Mouse (Mus musculus): ENCODE measurements around the gene Tfap4. TPM values are rescaled to one million over a fixed set of nuclear protein-coding genes. Genes with fewer than 3 reads are reported as not detected.
A peak's percentile ranks its signal among the peaks of the same experiment; 100 is the strongest.

Gene Tfap4
- polyA plus RNA-seq, 1 experiment from 2014 or later, result 31.5 TPM

DNA sequence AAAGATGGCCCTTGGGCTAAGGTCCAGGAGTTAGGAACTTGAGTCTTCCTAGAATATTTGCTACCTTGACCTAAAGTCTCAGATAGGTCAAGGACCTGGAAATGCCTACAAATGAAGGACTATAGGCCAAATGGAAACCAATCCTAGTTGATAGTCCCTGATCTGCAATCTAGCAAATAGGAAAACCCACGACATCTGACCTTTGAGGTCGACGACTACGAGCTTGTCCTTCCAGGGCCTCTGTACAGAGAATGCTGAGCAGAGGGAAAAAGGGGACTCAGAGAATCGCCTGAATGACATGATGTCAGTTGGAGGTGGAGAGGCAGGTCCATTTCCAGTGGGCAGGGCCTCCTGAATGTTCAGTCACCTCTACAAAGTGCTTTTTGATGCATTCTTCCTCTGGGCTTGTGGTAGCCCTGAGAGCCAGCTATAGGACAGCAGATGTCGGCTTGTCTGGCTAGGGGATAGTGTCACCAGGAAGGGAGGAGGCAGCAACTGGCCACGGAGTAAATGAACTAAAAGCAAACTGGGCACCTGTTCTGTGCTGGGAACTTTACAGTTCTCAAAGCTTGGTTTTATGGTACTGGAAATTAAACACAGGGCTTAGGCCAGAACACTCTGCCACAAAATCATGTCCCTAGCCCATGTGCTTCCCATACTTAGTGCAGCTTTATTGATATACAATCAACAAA, 36.2 kb downstream of the Tfap4 start:
- H3K36me3 ChIP-seq, result no peaks in the 10 kb centered on the region
- no peak overlapping the region for H3K27ac ChIP-seq
- H3K4me3 ChIP-seq, result no peak overlapping the region
- no peak overlapping the region for H3K9ac ChIP-seq
- H3K4me2 ChIP-seq (replicated peaks), result no peak overlapping the region
- no peak for ATAC-seq (ENCODE audit: insufficient number of reproducible peaks, insufficient read depth, low FRiP score, low TSS enrichment)
- H3K27me3 ChIP-seq, result no peaks in the 10 kb centered on the region
- 51% methylated on average over 7 of the region's 7 CpGs for WGBS
- no peaks in the 10 kb centered on the region for H3K9me3 ChIP-seq
- peaks cover 14% of the 10 kb centered on the region; the same call in 1 of the 2 replicates for H3K4me1 ChIP-seq

DNA sequence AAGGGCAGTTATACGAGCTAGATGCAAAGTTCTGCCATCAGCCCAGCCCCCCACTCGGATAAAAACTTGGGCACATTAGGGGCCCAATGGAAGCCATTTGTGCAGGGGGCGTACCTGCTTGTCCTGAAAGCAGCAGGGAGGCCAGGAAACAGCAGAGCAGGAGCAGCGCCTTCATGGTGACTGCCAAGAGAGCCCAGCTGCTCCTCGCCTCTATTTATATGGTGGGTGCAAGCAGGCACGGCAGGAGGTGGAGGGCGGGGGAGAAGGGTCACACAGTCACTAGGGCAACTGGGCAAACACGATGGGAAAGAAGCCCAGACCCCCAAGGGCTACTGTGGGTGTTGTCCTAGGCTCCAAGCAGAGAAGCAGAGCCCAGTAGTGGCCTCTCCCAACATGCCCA, 36.8 kb downstream of the Tfap4 start:
- Histone ChIP-seq H3K4me1 (peaks cover 14% of the 10 kb centered on the region; the same call in 1 of the 2 replicates), H3K9me3 (no peaks in the 10 kb centered on the region), H3K9ac (no peak overlapping the region), H3K36me3 (no peaks in the 10 kb centered on the region), H3K27ac (no peak overlapping the region), H3K27me3 (no peaks in the 10 kb centered on the region), H3K4me3 (no peak overlapping the region), H3K4me2 (replicated peaks) (no peak overlapping the region)
- no peak for ATAC-seq (ENCODE audit: insufficient number of reproducible peaks, insufficient read depth, low FRiP score, low TSS enrichment)
- 69% methylated on average over 8 of the region's 8 CpGs for WGBS

DNA sequence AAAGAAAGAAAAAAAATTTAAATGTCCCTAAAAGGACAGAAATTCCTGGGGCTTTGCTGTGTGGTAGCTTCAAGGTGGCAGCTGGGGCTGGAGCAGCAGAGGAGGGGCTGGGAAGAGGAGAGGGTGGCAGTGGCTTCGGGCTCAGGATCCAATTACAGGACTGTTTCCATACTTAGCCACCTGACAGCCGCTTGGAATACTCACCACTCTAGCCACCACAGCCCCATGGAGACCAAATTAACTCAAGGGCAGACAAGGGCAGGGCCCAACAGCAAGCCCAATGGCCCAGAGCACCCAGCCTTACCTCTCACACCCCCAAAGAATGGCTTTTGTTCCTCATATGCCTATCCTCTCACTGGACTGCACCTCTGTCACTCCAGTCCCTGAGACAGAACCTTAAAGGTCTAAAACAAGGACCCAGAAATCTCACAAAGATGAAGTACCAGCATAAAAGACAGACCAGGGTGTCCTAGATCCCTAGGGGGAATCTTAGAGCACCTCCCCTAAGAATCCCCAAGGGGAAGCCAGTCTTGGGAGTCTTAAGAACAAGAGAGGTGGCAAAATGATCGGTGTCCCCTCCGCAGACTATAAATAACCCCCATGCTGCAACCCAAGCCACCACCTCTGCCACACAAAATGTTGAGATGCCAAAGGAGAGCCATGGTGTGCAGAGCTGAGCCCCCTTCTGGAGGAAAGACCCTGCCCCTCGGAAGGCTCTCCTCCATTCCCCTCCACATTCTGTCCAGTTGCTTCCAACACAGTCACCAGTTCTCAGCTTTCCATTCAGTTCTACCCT, 37.7 kb downstream of the Tfap4 start:
- Histone ChIP-seq H3K27ac (no peak overlapping the region), H3K9me3 (no peaks in the 10 kb centered on the region), H3K27me3 (no peaks in the 10 kb centered on the region), H3K36me3 (no peaks in the 10 kb centered on the region), H3K9ac (no peak overlapping the region), H3K4me1 (peaks cover 14% of the 10 kb centered on the region; the same call in 1 of the 2 replicates), H3K4me2 (replicated peaks) (no peak overlapping the region), H3K4me3 (no peak overlapping the region)
- ATAC-seq (ENCODE audit: insufficient number of reproducible peaks, insufficient read depth, low FRiP score, low TSS enrichment), result peak; percentile 67; the same call in 1 of the 2 replicates
- 53% methylated on average over 5 of the region's 5 CpGs for WGBS

DNA sequence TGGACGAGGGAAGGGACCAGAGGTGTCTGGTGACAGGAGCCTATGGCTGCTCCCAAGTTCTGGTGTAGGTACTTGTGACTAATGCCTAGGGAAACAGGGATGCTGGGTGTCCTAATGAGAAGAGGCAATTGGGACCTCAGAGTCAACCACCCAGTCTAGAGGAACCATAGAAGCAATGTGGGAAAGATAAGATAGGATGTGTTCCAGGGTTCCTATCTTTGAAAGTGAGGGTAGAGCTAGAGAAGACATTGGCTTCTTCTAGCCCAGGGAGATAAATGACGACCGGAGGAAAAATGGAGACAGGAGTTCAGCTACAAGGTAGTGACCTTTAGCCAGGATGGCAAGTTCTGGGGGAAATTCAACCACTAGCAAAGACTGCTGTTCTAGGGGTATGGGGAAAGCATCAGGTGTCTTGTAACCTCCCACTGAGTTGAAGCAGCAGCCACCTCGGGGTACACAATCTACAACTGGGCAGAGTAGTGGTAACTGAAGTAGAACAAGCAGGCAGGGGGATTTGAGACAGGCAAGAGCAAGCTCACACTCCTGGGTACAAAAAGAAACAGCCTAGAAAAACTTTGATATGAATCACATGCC, 38.5 kb downstream of the Tfap4 start:
- H3K4me1 ChIP-seq, result peaks cover 14% of the 10 kb centered on the region; the same call in 1 of the 2 replicates
- no peaks in the 10 kb centered on the region for H3K36me3 ChIP-seq

DNA sequence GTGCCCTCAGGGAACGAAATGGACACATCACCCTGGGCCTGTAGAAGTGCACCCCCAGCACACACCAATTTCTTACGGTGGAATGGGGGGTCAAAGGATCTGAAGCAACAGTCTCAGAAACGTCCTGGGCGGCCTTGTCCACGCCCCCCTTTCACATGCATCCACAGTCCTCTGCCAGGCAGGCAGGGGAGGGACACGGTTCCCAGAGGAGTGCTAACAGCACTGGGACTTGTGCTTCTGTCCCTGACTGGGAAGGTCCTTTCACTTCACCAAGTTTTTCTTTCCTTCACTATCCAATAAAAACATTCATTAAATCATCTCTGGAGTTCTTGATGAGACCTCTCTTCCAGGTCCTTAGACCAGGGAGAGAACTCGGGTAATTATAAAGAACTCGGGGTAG, 39.0 kb downstream of the Tfap4 start:
- Histone ChIP-seq H3K4me1 (peaks cover 14% of the 10 kb centered on the region; the same call in 1 of the 2 replicates), H3K4me2 (replicated peaks) (no peak overlapping the region), H3K36me3 (no peaks in the 10 kb centered on the region), H3K9ac (no peak overlapping the region), H3K27ac (no peak overlapping the region), H3K27me3 (no peaks in the 10 kb centered on the region), H3K4me3 (no peak overlapping the region), H3K9me3 (no peaks in the 10 kb centered on the region)
- WGBS, result 73% methylated on average over 8 of the region's 8 CpGs
- no peak for ATAC-seq (ENCODE audit: insufficient number of reproducible peaks, insufficient read depth, low FRiP score, low TSS enrichment)

More for the DNA sequence above, 38.5 kb downstream of the Tfap4 start:
- Histone ChIP-seq H3K4me2 (replicated peaks) (no peak overlapping the region), H3K4me3 (no peak overlapping the region), H3K27me3 (no peaks in the 10 kb centered on the region), H3K9me3 (no peaks in the 10 kb centered on the region), H3K27ac (peak overlapping the region; percentile 43; the same call in 1 of the 2 replicates), H3K9ac (no peak overlapping the region)
- WGBS, result 69% methylated on average over 4 of the region's 4 CpGs
- no peak for ATAC-seq (ENCODE audit: insufficient number of reproducible peaks, insufficient read depth, low FRiP score, low TSS enrichment)

DNA sequence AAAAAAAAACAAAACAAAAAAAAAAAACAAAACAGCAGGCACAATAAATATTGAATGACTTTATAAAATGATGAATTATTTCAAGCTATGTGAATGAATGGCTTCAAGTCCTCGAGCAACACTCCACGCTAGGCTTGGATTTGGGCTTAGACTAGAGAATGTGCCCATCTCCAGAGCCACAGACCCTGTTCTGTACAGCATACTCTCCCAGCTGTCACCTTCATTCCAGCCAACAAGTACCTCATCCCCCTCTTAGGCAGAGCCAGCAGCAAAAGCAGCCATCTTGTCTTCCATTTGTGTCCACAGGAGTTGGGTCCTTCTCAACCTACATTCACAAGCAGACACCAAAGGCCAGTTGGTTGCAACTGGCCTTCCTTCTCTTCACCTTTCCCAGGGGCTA, 39.8 kb downstream of the Tfap4 start:
- Histone ChIP-seq H3K27me3 (no peaks in the 10 kb centered on the region), H3K9ac (no peak overlapping the region), H3K36me3 (no peaks in the 10 kb centered on the region), H3K4me2 (replicated peaks) (no peak overlapping the region), H3K9me3 (no peaks in the 10 kb centered on the region), H3K27ac (no peak overlapping the region), H3K4me1 (peaks cover 14% of the 10 kb centered on the region; the same call in 1 of the 2 replicates), H3K4me3 (no peak overlapping the region)
- 96% methylated on average over 2 of the region's 2 CpGs for WGBS
- ATAC-seq (ENCODE audit: insufficient number of reproducible peaks, insufficient read depth, low FRiP score, low TSS enrichment), result no peak

DNA sequence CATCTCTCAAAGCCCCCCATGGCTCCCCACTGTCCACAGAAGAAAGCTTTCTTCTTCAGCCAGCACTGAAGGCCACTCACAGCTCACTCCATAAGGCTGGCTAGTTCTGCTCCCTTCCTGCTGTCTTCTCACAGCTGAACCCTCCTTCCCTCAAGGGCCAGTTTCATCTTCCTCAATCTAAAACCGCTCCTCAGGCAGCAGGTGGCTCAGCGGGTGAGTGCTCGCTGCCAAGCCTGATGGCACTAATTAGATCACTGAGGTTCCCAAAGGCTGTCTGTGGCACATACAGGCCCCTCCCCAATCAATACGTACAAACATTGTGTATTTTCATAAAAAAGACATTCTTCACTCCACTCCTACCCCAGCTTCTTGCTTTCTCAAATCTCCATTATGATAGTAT, 40.5 kb downstream of the Tfap4 start:
- Histone ChIP-seq H3K36me3 (no peaks in the 10 kb centered on the region), H3K4me3 (no peak overlapping the region), H3K9me3 (no peaks in the 10 kb centered on the region), H3K4me1 (peaks cover 14% of the 10 kb centered on the region; the same call in 1 of the 2 replicates), H3K9ac (no peak overlapping the region), H3K27me3 (no peaks in the 10 kb centered on the region), H3K4me2 (replicated peaks) (no peak overlapping the region), H3K27ac (no peak overlapping the region)
- 75% methylated on average over 4 of the region's 4 CpGs for WGBS
- ATAC-seq (ENCODE audit: insufficient number of reproducible peaks, insufficient read depth, low FRiP score, low TSS enrichment), result no peak

DNA sequence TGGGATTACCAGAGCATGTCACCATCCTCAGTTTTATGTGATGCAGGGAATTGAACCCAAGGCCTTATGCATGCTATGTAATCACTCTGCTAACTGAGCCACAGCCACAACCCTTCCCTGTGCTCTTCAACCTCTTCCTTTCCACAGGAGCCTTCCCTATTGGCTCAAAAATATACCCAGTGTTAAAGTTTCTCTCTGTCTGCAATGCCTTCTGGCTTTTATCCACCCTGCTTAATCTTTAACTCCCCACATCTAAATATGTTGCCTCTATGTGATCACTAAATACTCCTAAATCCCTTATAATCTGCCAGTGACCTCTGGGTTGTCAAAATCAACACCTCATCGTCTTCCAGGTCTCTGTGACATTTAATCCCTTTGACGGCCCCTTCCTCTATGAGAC, 41.7 kb downstream of the Tfap4 start:
- WGBS, result 54% methylated on average over 2 of the region's 2 CpGs
- Histone ChIP-seq H3K4me3 (no peak overlapping the region), H3K9me3 (no peaks in the 10 kb centered on the region), H3K27ac (no peak overlapping the region), H3K4me2 (replicated peaks) (no peak overlapping the region), H3K27me3 (no peaks in the 10 kb centered on the region), H3K36me3 (no peaks in the 10 kb centered on the region), H3K4me1 (peaks cover 14% of the 10 kb centered on the region; the same call in 1 of the 2 replicates), H3K9ac (no peak overlapping the region)
- ATAC-seq (ENCODE audit: insufficient number of reproducible peaks, insufficient read depth, low FRiP score, low TSS enrichment), result no peak

DNA sequence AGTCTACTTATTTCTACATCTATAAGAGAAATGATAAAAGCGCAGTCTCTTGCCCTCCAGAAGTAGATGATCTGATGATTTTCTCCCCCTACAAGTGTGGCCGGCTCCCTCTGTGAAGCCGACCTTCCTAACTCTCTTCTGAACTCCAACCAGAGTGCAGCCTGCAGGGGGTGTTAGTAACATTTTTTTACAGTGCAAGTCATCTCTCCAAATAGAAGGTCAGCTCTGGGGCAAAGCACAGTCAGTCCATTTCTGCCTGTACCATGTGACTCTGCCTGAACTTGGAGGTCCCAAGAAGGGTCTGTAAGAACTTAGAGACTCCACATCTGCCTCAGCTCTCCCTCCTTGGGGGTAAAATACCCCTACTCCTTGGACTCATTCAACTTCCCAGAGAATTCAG, 45.3 kb downstream of the Tfap4 start:
- Histone ChIP-seq H3K36me3 (no peaks in the 10 kb centered on the region), H3K27ac (no peak overlapping the region), H3K4me1 (no peaks in the 10 kb centered on the region), H3K9ac (no peak overlapping the region), H3K4me2 (replicated peaks) (no peak overlapping the region), H3K4me3 (no peak overlapping the region), H3K27me3 (no peaks in the 10 kb centered on the region), H3K9me3 (no peaks in the 10 kb centered on the region)
- 80% methylated on average over 3 of the region's 3 CpGs for WGBS
- no peak for ATAC-seq (ENCODE audit: insufficient number of reproducible peaks, insufficient read depth, low FRiP score, low TSS enrichment)

DNA sequence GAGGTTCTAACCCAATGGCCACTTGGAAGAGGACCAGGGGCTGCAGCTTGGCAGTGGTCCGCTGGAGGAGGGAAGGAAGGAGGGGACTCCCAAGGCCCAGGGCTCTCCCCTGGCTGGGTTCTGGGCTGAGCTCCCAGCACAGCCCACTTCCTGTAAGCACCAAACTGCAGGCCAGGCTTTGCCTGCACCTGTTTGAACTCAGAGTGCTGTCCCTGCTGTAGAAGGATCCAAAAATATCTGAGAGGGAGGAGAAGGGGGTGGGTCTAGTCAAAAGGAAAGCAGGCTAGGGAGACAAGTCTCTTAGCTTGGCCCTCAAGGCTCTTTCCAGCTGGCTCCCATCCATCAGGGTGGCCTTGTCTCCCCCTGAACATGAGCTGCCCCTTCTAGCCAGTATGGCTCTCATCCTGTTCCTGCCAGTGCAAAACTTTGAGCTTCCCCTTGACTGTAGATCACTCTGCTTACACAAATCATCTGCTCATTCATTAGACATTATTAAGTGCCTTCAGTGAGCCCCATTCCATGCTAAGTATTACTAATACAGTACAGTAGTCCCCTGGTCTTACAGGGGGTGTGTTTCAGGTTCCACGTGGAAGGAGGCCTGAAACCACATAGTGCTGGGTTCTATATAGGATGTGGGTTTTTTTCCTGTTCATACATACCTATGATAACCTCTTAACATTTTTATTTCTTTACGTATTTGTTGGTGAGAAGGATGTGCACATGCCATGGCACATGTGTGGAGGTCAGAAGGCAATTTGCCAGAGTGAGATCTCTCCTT, 46.8 kb downstream of the Tfap4 start:
- H3K9me3 ChIP-seq, result no peaks in the 10 kb centered on the region
- H3K36me3 ChIP-seq, result no peaks in the 10 kb centered on the region
- H3K4me3 ChIP-seq, result no peak overlapping the region
- WGBS, result 68% methylated on average over 3 of the region's 3 CpGs
- H3K27me3 ChIP-seq, result no peaks in the 10 kb centered on the region
- no peak overlapping the region for H3K9ac ChIP-seq
- no peak overlapping the region for H3K4me2 ChIP-seq (replicated peaks)
- no peaks in the 10 kb centered on the region for H3K4me1 ChIP-seq
- no peak for ATAC-seq (ENCODE audit: insufficient number of reproducible peaks, insufficient read depth, low FRiP score, low TSS enrichment)
- H3K27ac ChIP-seq, result no peak overlapping the region

DNA sequence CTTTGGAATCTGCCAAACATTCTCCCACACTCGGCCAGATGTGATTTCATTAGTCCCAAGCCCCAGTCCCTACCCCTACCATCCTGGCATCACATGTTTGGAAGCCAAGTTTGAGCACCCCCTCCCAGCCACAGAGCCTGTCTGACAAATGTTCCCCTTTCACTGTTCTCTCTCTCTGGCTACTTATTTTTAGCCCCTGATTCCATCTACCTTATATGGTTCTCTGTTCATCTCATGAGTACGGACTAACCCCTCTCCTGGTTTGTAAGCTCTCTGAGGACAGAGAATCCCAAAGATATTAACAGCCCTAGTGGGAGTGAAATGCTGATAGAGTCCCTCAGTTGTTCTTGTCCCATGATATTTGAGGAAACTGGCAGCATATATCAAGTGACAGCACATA, 48.3 kb downstream of the Tfap4 start:
- Histone ChIP-seq H3K36me3 (no peaks in the 10 kb centered on the region), H3K27me3 (no peaks in the 10 kb centered on the region), H3K4me2 (replicated peaks) (no peak overlapping the region), H3K27ac (no peak overlapping the region), H3K4me1 (no peaks in the 10 kb centered on the region), H3K9me3 (no peaks in the 10 kb centered on the region), H3K4me3 (no peak overlapping the region), H3K9ac (no peak overlapping the region)
- no peak for ATAC-seq (ENCODE audit: insufficient number of reproducible peaks, insufficient read depth, low FRiP score, low TSS enrichment)
- WGBS, result 76% methylated on average over 2 of the region's 2 CpGs
